Mouse (Mus musculus): Measurements from ENCODE around the gene Pbx2. TPM values are rescaled to one million over a fixed set of nuclear protein-coding genes. Genes with fewer than 3 reads are reported as not detected.

Gene Pbx2
- total RNA-seq, 2 experiments from 2014 or later, result 32.4 to 40.9 TPM

Other genes with a start within 250 kb of the Pbx2 start
- gene Btnl2, start 236.4 kb upstream of the Pbx2 start, total RNA-seq (2021), result under 1 TPM; 0.27 to 0.38 TPM
- gene Btnl1, start 214.1 kb upstream of the Pbx2 start, total RNA-seq (2021), result not detected
- gene BC051142, start 192.4 kb upstream of the Pbx2 start, total RNA-seq (2021), result 1 to 10 TPM; 2.4 to 3.7 TPM
- gene Btnl4, start 113.9 kb upstream of the Pbx2 start, total RNA-seq (2021), result not detected
- gene Btnl6, start 73.9 kb upstream of the Pbx2 start, total RNA-seq (2021), result not detected
- gene Notch4, start 27.0 kb upstream of the Pbx2 start, total RNA-seq (2021), result 10 to 100 TPM; 26.2 to 31.5 TPM
- 1 to 10 TPM; 4.8 to 7.3 TPM for gene Gpsm3, start 1.5 kb upstream of the Pbx2 start, total RNA-seq (2021)
- gene Ager, start 6.6 kb downstream of the Pbx2 start, total RNA-seq (2021), result under 1 TPM; 0.73 to 0.86 TPM
- 10 to 100 TPM; 71.8 to 86.7 TPM for gene Rnf5, start 12.4 kb downstream of the Pbx2 start, total RNA-seq (2021)
- gene Agpat1, start 13.0 kb downstream of the Pbx2 start, total RNA-seq (2021), result 100 to 1,000 TPM; 106 to 112 TPM
- gene Egfl8, start 24.7 kb downstream of the Pbx2 start, total RNA-seq (2021), result 1 to 10 TPM; 1.9 to 3.9 TPM
- 10 to 100 TPM; 56.9 to 71.5 TPM for gene Ppt2, start 37.2 kb downstream of the Pbx2 start, total RNA-seq (2021)
- gene Prrt1, start 38.3 kb downstream of the Pbx2 start, total RNA-seq (2021), result 10 to 100 TPM; 10.4 to 17.9 TPM
- gene Fkbpl, start 53.5 kb downstream of the Pbx2 start, total RNA-seq (2021), result 10 to 100 TPM; 12.8 to 17.5 TPM
- gene Atf6b, start 55.9 kb downstream of the Pbx2 start, total RNA-seq (2021), result 10 to 100 TPM; 46.5 to 48.6 TPM
- gene Tnxb, start 79.3 kb downstream of the Pbx2 start, total RNA-seq (2021), result 10 to 100 TPM; 19.8 to 25.2 TPM
- gene C4b, start 152.6 kb downstream of the Pbx2 start, total RNA-seq (2021), result 100 to 1,000 TPM in 1 of 2 experiments, 10 to 100 TPM in 1; 99.1 to 174 TPM
- gene Cyp21a1, start 213.3 kb downstream of the Pbx2 start, total RNA-seq (2021), result over 10,000 TPM in 1 of 2 experiments, 1,000 to 10,000 TPM in 1; 3,976 to 16,190 TPM
- gene Stk19, start 245.7 kb downstream of the Pbx2 start, total RNA-seq (2021), result 10 to 100 TPM; 54.2 to 62.5 TPM
- gene Dxo, start 245.8 kb downstream of the Pbx2 start, total RNA-seq (2021), result 10 to 100 TPM; 75.5 to 82.1 TPM

Data from adrenal gland, adult 18-20 months (tissue).